Mouse (Mus musculus) liver, embryonic 16.5 days (tissue): ENCODE results near the gene Dpep3. TPM values are rescaled to one million over a fixed set of nuclear protein-coding genes. Genes with fewer than 3 reads are reported as not detected.

Experiments used
- ATAC-seq: fragments of 200-750 bp; cut with Nextera tagmentation; 2 replicates; pipeline ENCODE4 v1.8.0; 2017; ENCODE audit warnings: low read depth, mild to moderate bottlenecking, moderate number of reproducible peaks, moderate library complexity
- H3K27ac ChIP-seq: fragments of 300-500 bp; sonication (generic); 2 replicates; pipeline ENCODE4 v1.5.1; 2014; ENCODE audit warnings: mild to moderate bottlenecking, low read length
- H3K27me3 ChIP-seq: fragments of 300-500 bp; sonication (generic); 2 replicates; pipeline ENCODE4 v1.6.1; 2014; ENCODE audit warnings: low read depth, low read length, mixed read lengths; ENCODE audit not compliant: control insufficient read depth, insufficient read depth
- H3K36me3 ChIP-seq: fragments of 300-500 bp; sonication (generic); 2 replicates; pipeline ENCODE4 v1.6.1; 2014; ENCODE audit warnings: mild to moderate bottlenecking; ENCODE audit not compliant: control insufficient read depth, insufficient read depth
- H3K4me1 ChIP-seq: fragments of 300-500 bp; sonication (generic); 2 replicates; pipeline ENCODE4 v1.6.1; 2014; ENCODE audit warnings: low read depth, low read length, mixed read lengths; ENCODE audit not compliant: control insufficient read depth
- H3K4me2 ChIP-seq: fragments of 300-500 bp; sonication (generic); 2 replicates; pipeline ENCODE4 v1.6.1; 2014; ENCODE audit warnings: low read depth, low read length, mixed read lengths
- H3K4me3 ChIP-seq: fragments of 300-500 bp; sonication (generic); 2 replicates; pipeline ENCODE4 v1.5.1; 2014; ENCODE audit warnings: low read depth, mild to moderate bottlenecking, low read length
- H3K9ac ChIP-seq: fragments of 300-500 bp; sonication (generic); 2 replicates; pipeline ENCODE4 v1.6.1; 2014; ENCODE audit warnings: low read depth, low read length
- H3K9me3 ChIP-seq: fragments of 300-500 bp; sonication (generic); replicated peaks from 2 replicates; pipeline ENCODE4 v1.6.1; 2016; ENCODE audit warnings: low read length; ENCODE audit not compliant: control insufficient read depth
- WGBS: fragments of 180-500 bp; shearing (Covaris S2); extraction: QIAGEN DNeasy Blood & Tissue Kit; methylation state at CpG from one replicate; pipeline ENCODE4 v1.1.7; 2014; ENCODE audit not compliant: insufficient replicate concordance; 5-methylcytosine and 5-hydroxymethylcytosine counted together
- polyA plus RNA-seq: library from polyadenylated mRNA; unstranded; fragments of >200 nt; fragmentation: Nextera tagmentation; extraction: Ambion mirVana; gene quantifications from 2 replicates; pipeline ENCODE4 v1.2.1, GENCODE M21; 2015

The Dpep3 gene
- polyA plus RNA-seq, 1 experiment from 2014 or later: not detected

DNA sequence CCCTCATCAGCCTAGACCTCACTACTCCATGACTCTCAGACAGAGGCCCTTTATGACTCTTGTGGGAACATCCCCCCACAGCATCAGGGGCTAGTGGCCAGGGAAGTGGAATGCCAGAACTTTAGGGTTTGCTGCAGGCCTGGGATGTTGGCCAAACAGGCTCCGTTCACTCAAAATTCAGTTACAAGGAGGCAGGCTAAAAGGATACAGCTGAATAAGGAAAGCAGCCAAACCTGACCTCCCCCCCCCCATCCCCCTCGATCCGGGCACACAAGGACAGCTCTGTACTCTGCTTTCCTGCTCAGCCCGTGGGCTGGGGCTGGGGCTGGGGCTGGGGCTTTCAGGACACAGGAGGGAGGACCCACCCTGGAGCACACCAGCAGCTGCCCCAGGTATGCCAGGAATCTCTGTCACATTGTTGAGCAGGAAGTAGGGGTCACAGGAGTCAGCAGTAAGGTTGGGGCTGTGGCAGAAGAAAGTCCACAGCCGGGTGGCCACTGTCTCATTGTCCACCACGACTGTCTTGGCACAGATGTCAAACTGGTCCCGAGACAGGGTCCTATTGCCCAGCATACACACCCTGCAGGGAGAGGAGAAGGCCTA, 28.1 kb downstream of the Dpep3 start:
- 60% methylated on average over 7 of the region's 7 CpGs for WGBS
- Histone ChIP-seq H3K36me3 (peaks cover 24% of the 10 kb centered on the region), H3K27me3 (no peaks in the 10 kb centered on the region), H3K4me2 (no peak overlapping the region), H3K4me1 (peaks cover 5% of the 10 kb centered on the region), H3K9me3 (no peaks in the 10 kb centered on the region), H3K4me3 (no peak overlapping the region), H3K27ac (no peak overlapping the region), H3K9ac (no peak overlapping the region)
- no peak for ATAC-seq

GRCm38 (mm10) chr8:105949350-105949749, 29.9 kb downstream of the Dpep3 start:
- H3K27ac ChIP-seq: peak overlapping the region; percentile 42; the same call in 1 of the 2 replicates
- no peak overlapping the region for H3K4me3 ChIP-seq
- WGBS: 62% methylated on average over 10 of the region's 10 CpGs
- 0 out of 2 replicates have a peak overlapping the region, but pooled peaks have one; percentile 9 for H3K9ac ChIP-seq
- H3K4me2 ChIP-seq: no peak overlapping the region
- H3K4me1 ChIP-seq: peaks cover 5% of the 10 kb centered on the region
- H3K36me3 ChIP-seq: peaks cover 38% of the 10 kb centered on the region
- H3K27me3 ChIP-seq: no peaks in the 10 kb centered on the region
- peak; percentile 66 for ATAC-seq
- no peaks in the 10 kb centered on the region for H3K9me3 ChIP-seq

GRCm38 (mm10) chr8:105943321-105943739, 35.9 kb downstream of the Dpep3 start, which contains the start of gene Lcat:
Lcat (minus strand) TSS chr8:105943382.
- peak within 1 kb of the TSS; percentile 50 for H3K4me3 ChIP-seq

DNA sequence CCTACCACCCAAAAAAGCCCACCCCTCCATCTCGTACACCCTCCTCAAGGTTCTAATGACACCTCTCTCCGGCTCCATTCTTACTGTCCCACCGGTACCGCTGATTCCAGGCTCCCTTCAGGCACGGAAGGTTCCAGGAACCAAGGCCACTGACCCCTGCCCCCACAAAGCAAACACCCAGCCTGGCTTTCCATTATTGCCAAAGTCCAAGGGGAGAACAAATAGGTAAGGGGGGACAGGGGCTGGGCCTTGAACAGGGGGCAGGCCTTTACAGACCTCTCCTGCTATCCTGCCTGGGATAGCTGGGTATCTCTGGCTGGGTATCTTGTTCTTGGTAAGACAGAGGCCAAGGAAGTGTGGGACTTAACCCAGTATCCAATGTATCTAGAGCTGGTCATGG, 36.7 kb downstream of the Dpep3 start:
- H3K4me3 ChIP-seq: peak overlapping the region; percentile 50

More at GRCm38 (mm10) chr8:105943321-105943739, 35.9 kb downstream of the Dpep3 start, which contains the start of gene Lcat:
- H3K9ac ChIP-seq: peak within 1 kb of the TSS; percentile 37; the same call in 1 of the 2 replicates
- WGBS: 49% methylated on average over 8 of the region's 8 CpGs
- H3K9me3 ChIP-seq: no peaks in the 10 kb centered on the region
- H3K27ac ChIP-seq: peak within 1 kb of the TSS; percentile 75
- H3K4me2 ChIP-seq: peak within 1 kb of the TSS; percentile 46
- peaks cover 21% of the 10 kb centered on the region for H3K36me3 ChIP-seq
- H3K4me1 ChIP-seq: peaks cover 11% of the 10 kb centered on the region
- ATAC-seq: peak; percentile 76
- no peaks in the 10 kb centered on the region for H3K27me3 ChIP-seq

GRCm38 (mm10) chr8:105942026-105942425, 37.2 kb downstream of the Dpep3 start:
- Histone ChIP-seq H3K4me2 (peak overlapping the region; percentile 43), H3K9me3 (no peaks in the 10 kb centered on the region), H3K4me1 (peaks cover 15% of the 10 kb centered on the region), H3K27ac (peak overlapping the region; percentile 67), H3K4me3 (peak overlapping the region; percentile 50), H3K9ac (peak overlapping the region; percentile 28; the same call in 1 of the 2 replicates), H3K36me3 (peaks cover 21% of the 10 kb centered on the region), H3K27me3 (no peaks in the 10 kb centered on the region)
- peak; percentile 16 for ATAC-seq
- 79% methylated on average over 11 of the region's 11 CpGs for WGBS

More for the DNA sequence above, 36.7 kb downstream of the Dpep3 start:
- H3K9ac ChIP-seq: peak overlapping the region; percentile 37; the same call in 1 of the 2 replicates
- no peaks in the 10 kb centered on the region for H3K9me3 ChIP-seq
- peak overlapping the region; percentile 46 for H3K4me2 ChIP-seq
- H3K27ac ChIP-seq: peak overlapping the region; percentile 75
- peaks cover 15% of the 10 kb centered on the region for H3K4me1 ChIP-seq
- ATAC-seq: peak; percentile 77
- peaks cover 21% of the 10 kb centered on the region for H3K36me3 ChIP-seq
- WGBS: 84% methylated on average over 5 of the region's 5 CpGs
- H3K27me3 ChIP-seq: no peaks in the 10 kb centered on the region

DNA sequence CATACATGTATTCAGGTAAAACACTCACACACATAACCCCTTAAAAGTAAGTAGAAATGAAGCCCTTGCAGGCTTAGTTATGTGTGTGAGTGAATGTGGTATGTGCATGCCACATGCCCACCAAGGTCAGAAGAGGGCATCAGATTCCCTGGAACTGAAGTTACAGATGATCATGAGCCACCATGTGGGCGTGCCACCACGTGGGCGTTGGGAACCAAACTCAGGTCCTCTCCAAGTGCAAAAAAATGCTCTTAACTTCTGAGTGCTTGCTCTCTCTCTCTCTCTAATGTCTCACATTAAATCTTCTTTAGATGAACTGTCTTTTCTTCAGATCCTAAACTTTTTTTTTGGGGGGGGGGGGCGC, 40.9 kb downstream of the Dpep3 start, which contains the start of gene Psmb10:
TSS of gene Psmb10 (minus strand) at position 139 of the 364 bp plus-strand sequence.
- Histone ChIP-seq H3K27ac (peak within 1 kb of the TSS; percentile 81), H3K4me1 (peaks cover 30% of the 10 kb centered on the region), H3K27me3 (no peaks in the 10 kb centered on the region), H3K4me3 (peak within 1 kb of the TSS; percentile 77), H3K36me3 (no peaks in the 10 kb centered on the region), H3K9me3 (no peaks in the 10 kb centered on the region), H3K9ac (peak within 1 kb of the TSS; percentile 83), H3K4me2 (peak within 1 kb of the TSS; percentile 95)
- ATAC-seq: no peak
- 7% methylated on average over 4 of the region's 4 CpGs for WGBS

DNA sequence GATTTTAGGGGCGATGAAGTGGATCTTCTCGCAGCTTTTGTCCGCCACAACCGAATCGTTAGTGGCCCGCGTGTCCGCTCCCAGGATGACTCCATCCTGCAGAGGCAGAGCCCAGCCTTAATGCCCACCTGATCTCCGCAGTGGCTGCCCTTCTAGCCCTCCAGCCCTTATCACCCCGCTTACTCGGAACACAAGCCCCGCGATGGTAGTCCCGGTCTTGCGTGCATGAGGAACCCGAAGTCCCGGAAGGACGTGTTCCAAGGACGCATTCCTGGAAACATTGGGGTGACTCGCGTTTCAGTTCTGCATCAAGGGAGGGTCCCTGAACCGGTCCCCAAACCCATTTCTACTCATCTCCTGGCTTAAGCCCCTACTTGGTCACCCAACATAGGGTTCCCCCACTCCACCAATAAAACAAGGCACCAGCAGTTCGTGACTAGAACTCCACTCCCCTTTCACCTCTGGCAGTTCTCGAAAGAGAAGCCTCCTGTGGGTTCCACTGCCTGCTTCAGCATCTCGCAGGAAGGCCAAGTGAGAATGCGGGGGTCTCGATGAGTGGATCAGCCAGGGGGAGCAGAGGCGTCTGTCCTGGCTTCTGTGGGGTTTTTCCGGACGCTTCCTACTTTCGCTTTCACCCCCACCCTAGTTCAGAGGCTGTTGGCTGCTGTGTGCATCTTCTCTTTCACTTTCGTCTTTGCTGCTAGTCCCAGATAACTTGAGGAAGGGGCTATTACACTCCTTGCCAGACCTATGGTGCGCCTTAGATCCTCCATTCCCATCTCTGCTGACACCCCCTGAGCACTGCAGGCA, 41.5 kb downstream of the Dpep3 start:
- Histone ChIP-seq H3K27ac (peak overlapping the region; percentile 81), H3K4me1 (peaks cover 26% of the 10 kb centered on the region), H3K36me3 (no peaks in the 10 kb centered on the region), H3K27me3 (no peaks in the 10 kb centered on the region), H3K9ac (peak overlapping the region; percentile 83), H3K4me3 (peak overlapping the region; percentile 77), H3K4me2 (peak overlapping the region; percentile 95), H3K9me3 (no peaks in the 10 kb centered on the region)
- under 1% methylated on average over 33 of the region's 33 CpGs for WGBS
- ATAC-seq: peak; percentile 16; the same call in 1 of the 2 replicates

- Histone ChIP-seq H3K9me3 (no peaks in the 10 kb centered on the region), H3K27me3 (no peaks in the 10 kb centered on the region)
- under 1% methylated on average over 30 of the region's 30 CpGs for WGBS
Measured at GRCm38 (mm10) chr8:105936866-105937475, 42.3 kb downstream of the Dpep3 start.

More at GRCm38 (mm10) chr8:105936866-105937475, 42.3 kb downstream of the Dpep3 start:
- Histone ChIP-seq H3K4me2 (peak overlapping the region; percentile 95), H3K4me1 (peaks cover 26% of the 10 kb centered on the region), H3K27ac (peak overlapping the region; percentile 81), H3K9ac (peak overlapping the region; percentile 83), H3K36me3 (no peaks in the 10 kb centered on the region), H3K4me3 (peak overlapping the region; percentile 77)
- peak; percentile 85 for ATAC-seq
